Mouse (Mus musculus) embryonic facial prominence, embryonic 10.5 days (tissue): ENCODE data around the gene Rpl29. TPM values are rescaled to one million over a fixed set of nuclear protein-coding genes. Genes with fewer than 3 reads are reported as not detected.

Experiments
- DNase-seq: peaks from one replicate; pipeline ENCODE4 v3.0.0-alpha.2; 2017; ENCODE audit warnings: low spot score
- H3K27ac ChIP-seq: fragments of 300-500 bp; sonication (generic); replicated peaks from 2 replicates; pipeline ENCODE4 v1.5.1; 2016; ENCODE audit warnings: mild to moderate bottlenecking
- H3K27me3 ChIP-seq: fragments of 300-500 bp; sonication (generic); replicated peaks from 2 replicates; pipeline ENCODE4 v1.6.1; 2016; ENCODE audit warnings: low read depth, mild to moderate bottlenecking; ENCODE audit not compliant: poor library complexity, severe bottlenecking
- H3K36me3 ChIP-seq: fragments of 300-500 bp; sonication (generic); replicated peaks from 2 replicates; pipeline ENCODE4 v1.6.1; 2016; ENCODE audit warnings: mild to moderate bottlenecking, moderate library complexity
- H3K4me1 ChIP-seq: fragments of 300-500 bp; sonication (generic); 2 replicates; pipeline ENCODE4 v1.6.1; 2016
- H3K4me3 ChIP-seq: fragments of 300-500 bp; sonication (generic); 2 replicates; pipeline ENCODE4 v1.5.1; 2016; ENCODE audit warnings: mild to moderate bottlenecking, moderate library complexity
- H3K9me3 ChIP-seq: fragments of 300-500 bp; sonication (generic); 2 replicates; pipeline ENCODE4 v1.6.1; 2016; ENCODE audit warnings: mild to moderate bottlenecking
- WGBS: fragments of 180-500 bp; shearing (Covaris S2); methylation state at CpG from one replicate; pipeline ENCODE4 v1.1.7; 2016; 5-methylcytosine and 5-hydroxymethylcytosine counted together
- polyA plus RNA-seq: library from polyadenylated mRNA; unstranded; fragments of >200 nt; fragmentation: Nextera tagmentation; extraction: Ambion mirVana; gene quantifications from 2 replicates; pipeline ENCODE4 v1.2.1, GENCODE M21; 2016

The Rpl29 gene
- polyA plus RNA-seq, 1 experiment from 2014 or later, result 1,047 TPM

DNA sequence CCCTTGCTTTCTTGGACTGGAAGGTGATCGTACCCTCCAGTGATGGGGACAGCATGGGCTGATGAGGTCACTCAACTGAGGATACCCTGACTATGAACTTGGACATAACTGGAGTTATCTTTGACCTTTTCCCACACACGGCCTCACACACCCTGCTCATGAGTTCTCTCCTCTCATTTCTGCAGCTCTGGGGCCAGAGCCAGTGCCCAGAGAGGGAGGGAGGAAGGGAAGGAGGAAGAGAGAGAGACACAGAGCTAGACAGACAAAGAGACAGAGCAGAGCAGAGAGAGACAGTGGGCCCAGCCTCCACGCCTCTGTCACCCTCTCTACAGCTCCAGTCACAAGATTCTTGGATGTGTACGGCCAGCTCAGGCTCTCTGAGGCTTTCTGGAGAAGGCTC is 43.1 kb downstream of the Rpl29 start:
- no peak for DNase-seq
- no peaks in the 10 kb centered on the region for H3K36me3 ChIP-seq
- 69% methylated on average over 4 of the region's 4 CpGs for WGBS
- H3K27ac ChIP-seq, result peak overlapping the region; percentile 37; the same call in 1 of the 2 replicates
- peaks cover 6% of the 10 kb centered on the region; the same call in 1 of the 2 replicates for H3K27me3 ChIP-seq
- H3K9me3 ChIP-seq, result no peaks in the 10 kb centered on the region
- no peak overlapping the region for H3K4me3 ChIP-seq
- H3K4me1 ChIP-seq, result peaks cover 70% of the 10 kb centered on the region

- Histone ChIP-seq H3K36me3 (no peaks in the 10 kb centered on the region), H3K9me3 (no peaks in the 10 kb centered on the region), H3K27ac (0 out of 2 replicates have a peak overlapping the region, but pooled peaks have one; percentile 77), H3K27me3 (peaks cover 6% of the 10 kb centered on the region; the same call in 1 of the 2 replicates), H3K4me1 (peaks cover 78% of the 10 kb centered on the region), H3K4me3 (no peak overlapping the region)
- 90% methylated on average over 16 of the region's 16 CpGs for WGBS
- no peak for DNase-seq
Measured at GRCm38 (mm10) chr9:106473081-106473752, 44.0 kb downstream of the Rpl29 start.

GRCm38 (mm10) chr9:106473753-106474105 is 44.5 kb downstream of the Rpl29 start:
- no peaks in the 10 kb centered on the region for H3K9me3 ChIP-seq
- no peak for DNase-seq
- WGBS, result 77% methylated on average over 5 of the region's 5 CpGs
- no peak overlapping the region for H3K4me3 ChIP-seq
- H3K4me1 ChIP-seq, result peaks cover 80% of the 10 kb centered on the region
- H3K27me3 ChIP-seq, result peaks cover 6% of the 10 kb centered on the region; the same call in 1 of the 2 replicates
- H3K27ac ChIP-seq, result peak overlapping the region; percentile 77
- no peaks in the 10 kb centered on the region for H3K36me3 ChIP-seq

DNA sequence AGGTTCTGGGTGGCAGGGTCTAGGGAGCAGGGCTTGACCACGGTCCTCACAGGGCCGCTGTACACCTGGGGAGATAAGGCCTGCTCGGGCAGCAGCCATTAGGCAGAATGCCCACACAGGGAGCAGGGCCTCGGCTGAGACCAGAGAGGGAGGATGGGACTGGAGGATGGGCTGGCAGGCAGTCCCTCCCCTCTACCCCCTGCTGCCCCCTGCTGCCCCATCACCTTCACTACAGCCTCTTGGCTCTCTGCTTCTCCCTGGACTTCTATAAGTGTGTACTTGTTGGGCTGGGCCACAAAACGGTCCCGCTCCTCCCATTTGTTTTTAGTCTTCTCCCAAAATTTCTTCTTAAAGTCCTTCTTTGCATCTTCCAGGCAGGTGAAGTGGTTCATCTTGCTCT is 45.2 kb downstream of the Rpl29 start:
- 3% methylated on average over 6 of the region's 6 CpGs for WGBS
- Histone ChIP-seq H3K4me3 (peak overlapping the region; percentile 35), H3K9me3 (no peaks in the 10 kb centered on the region), H3K27me3 (peaks cover 6% of the 10 kb centered on the region; the same call in 1 of the 2 replicates), H3K36me3 (peaks cover 4% of the 10 kb centered on the region), H3K27ac (peak overlapping the region; percentile 77), H3K4me1 (peaks cover 76% of the 10 kb centered on the region)
- DNase-seq, result peak; percentile 89

DNA sequence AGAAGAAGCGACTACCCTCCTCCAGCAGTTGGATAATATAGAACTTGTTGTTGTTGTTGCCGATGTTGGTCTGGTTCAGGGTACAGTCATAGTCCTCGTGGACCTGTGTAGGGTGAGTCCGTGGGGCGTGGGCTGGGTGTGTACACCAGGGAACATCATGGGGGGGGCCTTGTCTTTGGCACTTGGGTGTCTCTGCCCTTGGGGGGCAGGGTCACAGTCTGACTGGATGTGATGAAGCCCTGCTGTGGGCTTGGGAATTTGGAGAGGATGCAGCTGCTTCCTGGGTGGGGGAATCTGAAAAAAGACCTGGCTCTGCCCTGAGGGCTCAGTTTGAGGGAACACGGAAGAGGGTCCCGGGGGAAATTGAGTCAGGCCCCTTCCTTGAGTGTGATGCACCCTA is 45.8 kb downstream of the Rpl29 start:
- Histone ChIP-seq H3K27me3 (peaks cover 6% of the 10 kb centered on the region; the same call in 1 of the 2 replicates), H3K9me3 (no peaks in the 10 kb centered on the region), H3K4me1 (peaks cover 70% of the 10 kb centered on the region), H3K36me3 (peaks cover 9% of the 10 kb centered on the region), H3K4me3 (peak overlapping the region; percentile 35), H3K27ac (peak overlapping the region; percentile 77)
- DNase-seq, result no peak
- WGBS, result 63% methylated on average over 7 of the region's 7 CpGs

DNA sequence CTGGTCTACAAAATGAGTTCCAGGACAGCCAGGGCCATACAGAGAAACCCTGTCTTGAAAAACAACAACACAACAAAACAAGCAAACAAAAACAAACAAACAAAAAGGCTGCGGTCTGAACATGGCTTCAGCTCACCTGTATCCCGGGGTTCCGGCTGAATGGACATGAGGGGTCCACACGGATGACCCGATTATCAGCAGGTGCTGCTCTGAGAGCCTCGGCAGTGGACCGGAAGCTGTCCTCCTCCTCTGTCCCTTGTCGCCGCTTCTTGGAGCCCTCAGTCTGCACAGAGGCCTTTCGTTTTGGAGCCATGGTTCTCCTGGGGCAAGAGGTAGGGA is 46.4 kb downstream of the Rpl29 start, which contains the start of gene Rrp9:
Gene Rrp9, plus strand, starts transcription at position 301 of the 339 bp plus-strand sequence.
- DNase-seq, result no peak
- WGBS, result 88% methylated on average over 10 of the region's 10 CpGs
- peak within 1 kb of the TSS; percentile 77 for H3K27ac ChIP-seq
- H3K9me3 ChIP-seq, result no peaks in the 10 kb centered on the region
- H3K4me3 ChIP-seq, result peak within 1 kb of the TSS; percentile 81
- H3K36me3 ChIP-seq, result peaks cover 15% of the 10 kb centered on the region
- peaks cover 69% of the 10 kb centered on the region for H3K4me1 ChIP-seq
- H3K27me3 ChIP-seq, result peaks cover 6% of the 10 kb centered on the region; the same call in 1 of the 2 replicates

- peaks cover 66% of the 10 kb centered on the region for H3K4me1 ChIP-seq
- no peak for DNase-seq
- H3K36me3 ChIP-seq, result peaks cover 22% of the 10 kb centered on the region
- H3K27ac ChIP-seq, result peak overlapping the region; percentile 68
- WGBS, result 36% methylated on average over 16 of the region's 16 CpGs
- H3K9me3 ChIP-seq, result no peaks in the 10 kb centered on the region
- H3K27me3 ChIP-seq, result peaks cover 2% of the 10 kb centered on the region; the same call in 1 of the 2 replicates
- peak overlapping the region; percentile 81 for H3K4me3 ChIP-seq
Measured at GRCm38 (mm10) chr9:106476002-106476923, 47.0 kb downstream of the Rpl29 start.

DNA sequence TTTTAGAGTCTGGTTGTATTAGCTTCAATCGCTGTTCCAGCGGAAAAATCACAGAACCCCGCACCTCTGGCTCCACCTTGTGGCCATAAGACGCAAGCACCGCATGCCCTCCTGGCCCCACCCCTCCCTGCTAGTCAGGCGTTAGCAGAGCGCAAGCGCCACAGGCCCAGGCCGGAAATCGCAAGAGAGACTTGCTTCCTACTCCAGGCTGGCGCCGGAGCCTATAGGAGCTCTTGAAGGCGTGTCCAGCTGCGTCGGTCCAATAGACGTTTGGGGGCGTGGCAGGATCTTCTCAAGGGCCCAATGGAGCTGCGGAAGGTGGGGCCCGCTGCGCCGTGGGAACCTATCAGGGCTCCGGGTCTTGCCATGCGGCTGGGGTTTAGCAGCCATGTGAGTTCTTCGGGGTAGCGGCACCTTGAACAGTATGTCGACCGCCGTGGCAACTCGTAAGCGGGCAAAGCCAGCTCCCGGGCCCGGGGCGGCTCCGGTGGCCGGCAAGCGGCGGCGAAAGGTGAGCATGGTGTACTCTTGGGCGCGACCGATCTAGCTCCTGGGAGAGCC is 47.8 kb downstream of the Rpl29 start, which contains the start of gene Parp3:
Gene Parp3, minus strand, starts transcription at position 26 of the 561 bp plus-strand sequence.
- no peaks in the 10 kb centered on the region; the same call in 1 of the 2 replicates for H3K27me3 ChIP-seq
- peak within 1 kb of the TSS; percentile 68 for H3K27ac ChIP-seq
- H3K4me1 ChIP-seq, result peaks cover 58% of the 10 kb centered on the region
- H3K4me3 ChIP-seq, result peak within 1 kb of the TSS; percentile 81
- H3K9me3 ChIP-seq, result no peaks in the 10 kb centered on the region
- under 1% methylated on average over 41 of the region's 41 CpGs for WGBS
- H3K36me3 ChIP-seq, result peaks cover 29% of the 10 kb centered on the region
- DNase-seq, result peak; percentile 99

- Histone ChIP-seq H3K27me3 (no peaks in the 10 kb centered on the region; the same call in 1 of the 2 replicates), H3K4me3 (peak overlapping the region; percentile 81), H3K27ac (peak overlapping the region; percentile 68), H3K4me1 (peaks cover 52% of the 10 kb centered on the region), H3K9me3 (no peaks in the 10 kb centered on the region), H3K36me3 (peaks cover 34% of the 10 kb centered on the region)
- 5% methylated on average over 16 of the region's 16 CpGs for WGBS
- DNase-seq, result no peak
Measured at GRCm38 (mm10) chr9:106477649-106478048, 48.4 kb downstream of the Rpl29 start.

DNA sequence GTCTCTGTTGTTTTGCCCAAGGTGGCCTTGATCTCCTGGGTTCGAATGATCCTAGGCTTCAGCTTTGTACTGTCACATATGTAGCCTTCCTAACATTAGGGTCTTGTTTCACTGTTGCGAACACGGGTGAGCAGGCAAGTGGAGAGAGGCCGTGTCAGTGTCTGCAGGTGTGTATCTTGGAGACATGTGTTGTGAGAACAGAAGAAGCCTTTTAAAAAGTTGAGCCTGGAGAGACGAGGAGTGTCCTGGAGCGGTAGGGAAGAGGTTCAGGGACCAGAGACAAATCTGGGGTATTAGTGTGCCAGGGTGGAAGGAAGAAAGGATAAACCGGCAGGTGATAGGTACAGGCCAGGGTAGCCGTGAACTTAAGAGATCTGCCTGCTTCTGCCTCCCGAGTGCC is 48.8 kb downstream of the Rpl29 start:
- Histone ChIP-seq H3K4me1 (peaks cover 48% of the 10 kb centered on the region), H3K27me3 (no peaks in the 10 kb centered on the region), H3K36me3 (peaks cover 38% of the 10 kb centered on the region), H3K27ac (no peak overlapping the region), H3K4me3 (peak overlapping the region; percentile 81), H3K9me3 (no peaks in the 10 kb centered on the region)
- DNase-seq, result no peak
- WGBS, result 81% methylated on average over 9 of the region's 9 CpGs

GRCm38 (mm10) chr9:106480541-106480940 is 51.3 kb downstream of the Rpl29 start:
- DNase-seq, result no peak
- H3K27ac ChIP-seq, result no peak overlapping the region
- H3K4me3 ChIP-seq, result no peak overlapping the region
- H3K36me3 ChIP-seq, result peaks cover 62% of the 10 kb centered on the region
- WGBS, result 93% methylated on average over 7 of the region's 7 CpGs
- H3K4me1 ChIP-seq, result peaks cover 24% of the 10 kb centered on the region
- H3K27me3 ChIP-seq, result no peaks in the 10 kb centered on the region
- H3K9me3 ChIP-seq, result no peaks in the 10 kb centered on the region

DNA sequence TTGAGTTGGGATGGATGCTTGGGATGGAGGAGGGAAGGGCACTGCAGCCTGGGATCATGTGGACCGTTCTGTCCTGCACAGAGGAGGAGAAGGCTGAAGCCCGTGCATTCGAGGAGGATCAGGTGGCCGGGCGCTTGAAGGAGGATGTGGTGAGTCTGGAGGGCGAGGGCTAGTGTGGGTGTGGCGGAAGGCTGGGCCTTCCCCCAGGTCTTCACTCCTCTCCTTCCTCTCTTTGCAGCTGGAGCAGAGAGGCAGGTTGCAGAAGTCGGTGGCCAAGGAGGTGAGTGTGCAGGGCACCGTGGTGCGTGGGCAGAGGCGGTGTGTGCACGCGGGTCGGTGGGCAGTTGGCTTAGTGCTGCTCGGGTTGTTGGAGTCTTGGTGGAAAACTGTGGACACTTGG is 51.8 kb downstream of the Rpl29 start:
- Histone ChIP-seq H3K27ac (no peak overlapping the region), H3K4me3 (no peak overlapping the region), H3K4me1 (peaks cover 19% of the 10 kb centered on the region), H3K9me3 (no peaks in the 10 kb centered on the region), H3K36me3 (peaks cover 68% of the 10 kb centered on the region), H3K27me3 (no peaks in the 10 kb centered on the region)
- no peak for DNase-seq
- 92% methylated on average over 15 of the region's 15 CpGs for WGBS
